Mouse (Mus musculus): Measurements from ENCODE around the gene Gm5868.

GRCm38 (mm10) chr5:72603138-72603537 is 15.8 kb upstream of the Gm5868 start:
- no peak for TF ChIP-seq POLR2A (IDR thresholded peaks at IDR 0.05; ENCODE audit: insufficient read depth, low read depth, low read length)
- no peak for TF ChIP-seq CTCF (IDR thresholded peaks at IDR 0.05)
